Mouse (Mus musculus) gastrocnemius, adult 2 months (tissue): Measurements from ENCODE around the gene Glt1d1. TPM values are rescaled to one million over a fixed set of nuclear protein-coding genes. Genes with fewer than 3 reads are reported as not detected.
A peak's percentile ranks its signal among the peaks of the same experiment; 100 is the strongest.

ENCODE experiments used
- DNase-seq: peaks from one replicate; pipeline ENCODE4 v3.0.0; 2022
- H3K27ac ChIP-seq: fragments of 200-600 bp; 2 replicates; pipeline ENCODE4 v1.8.1; 2022; ENCODE audit warnings: mild to moderate bottlenecking
- H3K4me3 ChIP-seq: fragments of 200-600 bp; 2 replicates; pipeline ENCODE4 v1.8.1; 2022; ENCODE audit warnings: mild to moderate bottlenecking, moderate library complexity
- CTCF ChIP-seq: fragments of 200-600 bp; IDR thresholded peaks from 2 replicates; pipeline ENCODE4 v1.8.1; 2022; ENCODE audit warnings: antibody characterized with exemption, mild to moderate bottlenecking, moderate library complexity
- intact Hi-C: fragments of 180-260 bp; cut with DNase I; formaldehyde crosslinking; loops from one replicate; pipeline ENCODE4 v1.15.1; 2025
- total RNA-seq, 2 experiments: library from RNA; stranded (reverse); gene quantifications; 2 replicates each; pipeline ENCODE4 v1.2.3; 2021

Glt1d1 gene
- total RNA-seq, 2 experiments from 2014 or later = not detected

DNA sequence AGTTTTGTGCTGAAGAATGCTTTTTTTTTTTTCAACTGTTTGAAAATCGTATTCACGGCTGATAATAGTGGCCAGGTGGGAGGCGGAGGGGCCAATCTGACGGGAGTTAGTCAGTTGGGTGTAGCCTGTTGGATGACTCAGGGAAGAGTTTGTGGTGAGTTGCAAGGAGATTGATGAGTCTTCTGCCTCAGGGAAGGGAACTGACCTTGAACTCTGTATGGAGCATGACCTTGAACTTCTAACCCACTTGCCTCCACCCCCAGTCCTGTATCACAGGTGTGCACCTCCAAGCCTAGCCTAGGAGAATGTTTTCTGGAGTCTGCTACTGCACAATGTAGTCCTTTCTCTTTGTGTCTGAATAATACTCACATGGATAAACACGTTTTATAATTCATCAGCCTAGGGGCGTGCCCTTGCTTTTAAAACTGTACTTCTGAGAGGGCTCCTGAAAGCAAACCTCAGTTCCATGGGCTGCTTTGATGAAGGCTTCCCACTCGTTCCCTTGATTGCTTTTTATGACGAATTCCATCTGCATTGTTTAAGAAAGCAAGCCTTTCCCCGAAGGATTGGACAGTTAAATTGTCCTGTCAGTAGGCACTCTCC lies 56.6 kb downstream of the Glt1d1 start:
- H3K27ac ChIP-seq = no peak overlapping the region
- intact Hi-C loops = no loop called here
- H3K4me3 ChIP-seq = no peak overlapping the region
- TF ChIP-seq CTCF = no peak
- DNase-seq = no peak

DNA sequence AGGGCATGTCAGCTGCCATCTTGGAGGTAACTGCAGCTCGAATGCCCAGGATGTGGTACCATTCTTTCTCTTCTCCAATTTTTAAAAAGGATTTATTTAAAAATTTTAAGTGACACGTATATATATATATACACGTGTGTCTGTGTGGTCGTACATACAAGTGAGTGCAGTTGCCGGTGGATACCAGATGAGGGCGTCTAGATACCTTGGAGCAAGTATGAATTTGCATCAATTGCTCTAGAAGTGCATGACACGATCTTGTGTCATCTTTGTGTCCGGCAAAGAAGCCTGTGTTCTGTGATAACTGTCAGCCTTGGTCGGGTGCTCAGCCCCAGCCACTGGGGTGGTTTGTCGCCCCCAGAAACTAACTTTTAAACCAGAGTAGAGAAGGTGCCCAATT lies 59.0 kb downstream of the Glt1d1 start:
- intact Hi-C loops = no loop called here
- Histone ChIP-seq H3K4me3 (no peak overlapping the region), H3K27ac (no peak overlapping the region)
- DNase-seq = no peak
- TF ChIP-seq CTCF = no peak

DNA sequence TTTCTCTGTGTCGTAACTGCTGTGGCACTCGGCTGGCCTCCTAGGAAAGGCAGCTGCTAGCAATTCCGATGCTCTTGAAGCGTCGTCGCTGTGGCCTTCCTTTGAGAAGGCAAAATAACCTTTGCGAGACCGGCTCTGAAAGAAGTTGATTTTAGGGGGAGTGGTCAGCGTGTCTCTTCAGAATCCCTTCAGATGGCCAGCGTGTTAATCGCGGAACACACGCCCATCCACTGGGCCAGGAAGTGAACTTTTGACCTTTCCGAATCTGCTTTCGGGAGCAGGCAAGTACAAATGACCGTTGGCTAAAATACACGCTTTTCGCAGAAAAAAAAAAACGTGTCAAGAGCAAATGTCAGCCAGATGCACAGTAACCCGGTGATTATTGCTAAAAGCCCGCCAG lies 59.5 kb downstream of the Glt1d1 start:
- no peak for DNase-seq
- intact Hi-C loops = no loop called here
- no peak for TF ChIP-seq CTCF
- Histone ChIP-seq H3K27ac (no peak overlapping the region), H3K4me3 (no peak overlapping the region)

DNA sequence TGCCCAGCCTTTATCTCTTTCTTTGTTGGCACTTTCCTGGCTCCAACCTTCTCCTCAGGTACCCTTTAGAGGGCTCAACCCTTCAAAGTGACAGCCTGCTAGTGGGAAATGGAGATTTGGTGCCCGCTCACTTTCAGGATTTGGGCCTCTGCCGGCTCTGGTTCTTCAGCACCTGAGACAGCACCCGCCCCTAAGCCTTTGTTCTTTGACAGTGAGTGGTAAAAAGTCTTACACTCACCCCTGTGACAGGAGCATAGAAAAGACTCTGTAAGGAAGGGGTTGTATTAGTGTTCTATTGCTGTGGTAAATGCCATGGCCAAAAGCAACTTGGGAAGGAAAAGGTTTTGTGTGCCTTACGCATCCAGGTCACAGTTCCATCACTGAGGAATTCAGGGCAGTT lies 63.8 kb downstream of the Glt1d1 start:
- no peak for TF ChIP-seq CTCF
- intact Hi-C loops = no loop called here
- Histone ChIP-seq H3K4me3 (no peak overlapping the region), H3K27ac (no peak overlapping the region)
- no peak for DNase-seq

DNA sequence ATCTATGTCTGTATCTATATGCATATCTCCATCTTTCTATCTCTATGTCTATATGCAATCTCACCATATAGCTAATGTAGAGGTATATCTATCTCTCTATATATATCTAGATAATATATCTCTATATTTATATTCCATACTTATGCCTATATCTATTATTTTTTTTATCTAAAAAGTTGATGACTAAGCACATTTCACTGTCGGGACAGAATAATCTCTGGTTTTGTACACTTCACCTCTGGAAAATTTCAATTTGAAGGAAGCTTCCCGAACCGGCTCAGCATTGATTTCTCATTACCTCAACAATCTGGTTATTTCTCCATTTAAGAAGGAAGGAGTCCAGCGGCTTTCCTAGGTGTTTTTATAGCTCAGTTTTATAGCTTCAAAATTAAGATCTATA lies 64.5 kb downstream of the Glt1d1 start:
- H3K27ac ChIP-seq = no peak overlapping the region

DNA sequence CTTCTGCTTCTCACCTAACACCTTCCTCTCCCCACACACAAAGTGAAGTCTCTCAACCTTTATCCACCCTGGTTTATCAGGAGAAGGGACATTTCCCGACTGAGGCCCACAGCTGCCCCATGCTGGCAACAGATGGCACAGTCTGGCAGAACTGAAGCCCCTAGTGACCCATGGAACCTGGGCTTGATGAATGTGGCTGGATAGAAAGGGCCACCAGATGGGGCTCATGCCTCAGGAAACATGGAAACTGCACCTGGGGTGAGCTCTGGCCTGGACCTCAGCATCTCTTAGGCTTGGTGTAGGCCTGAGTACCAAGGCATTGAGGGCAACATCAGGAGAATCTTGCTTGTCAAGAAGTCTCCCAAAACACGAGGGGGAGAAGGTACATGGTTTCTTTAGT lies 66.5 kb downstream of the Glt1d1 start:
- Histone ChIP-seq H3K27ac (no peak overlapping the region), H3K4me3 (no peak overlapping the region)
- no peak for DNase-seq
- intact Hi-C loops = no loop called here
- no peak for TF ChIP-seq CTCF

More for the DNA sequence above, 64.5 kb downstream of the Glt1d1 start:
- intact Hi-C loops = no loop called here
- no peak for TF ChIP-seq CTCF
- no peak overlapping the region for H3K4me3 ChIP-seq
- DNase-seq = no peak

DNA sequence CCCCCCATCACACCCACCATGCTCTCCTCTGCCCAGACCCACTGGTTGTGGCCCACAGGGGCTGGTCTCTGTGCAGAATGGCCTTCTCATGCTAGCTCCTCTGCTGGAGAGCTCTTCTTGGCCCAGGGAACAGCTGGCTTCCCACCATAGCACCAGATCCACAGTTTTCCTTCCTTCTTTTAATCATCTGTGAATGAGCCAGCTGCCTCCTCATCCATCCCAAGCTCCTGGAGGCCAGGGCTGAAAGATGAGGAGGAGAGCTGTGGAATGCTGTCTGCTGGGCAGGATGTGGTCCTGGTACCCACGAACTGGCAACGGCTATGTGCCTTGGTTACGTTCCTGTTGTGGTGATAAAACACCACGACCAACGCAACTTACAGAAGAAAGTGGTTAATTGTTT lies 67.6 kb downstream of the Glt1d1 start:
- TF ChIP-seq CTCF = no peak

DNA sequence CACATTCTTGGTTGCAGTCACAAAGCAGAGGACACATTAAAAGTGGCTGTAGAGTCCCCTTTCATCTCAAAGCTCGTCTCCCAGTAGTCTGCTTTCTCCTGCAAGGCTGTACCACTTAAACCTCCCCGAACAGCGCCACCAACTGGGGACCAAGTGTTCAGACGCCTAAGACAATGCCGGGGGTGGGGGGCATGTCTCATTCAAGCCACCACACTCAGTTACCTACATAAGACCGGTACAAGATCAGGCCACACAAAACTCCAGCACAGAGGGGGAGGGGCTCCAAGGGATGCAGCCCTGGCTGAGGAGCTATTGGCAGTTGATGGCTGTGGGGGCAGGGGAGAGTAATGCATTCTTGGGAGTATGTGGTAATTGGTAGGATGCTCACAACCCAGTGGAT lies 68.1 kb downstream of the Glt1d1 start:
- Histone ChIP-seq H3K27ac (no peak overlapping the region), H3K4me3 (no peak overlapping the region)
- TF ChIP-seq CTCF = no peak
- no peak for DNase-seq
- intact Hi-C loops = no loop called here

More for the DNA sequence above, 67.6 kb downstream of the Glt1d1 start:
- no peak for DNase-seq
- intact Hi-C loops = no loop called here
- no peak overlapping the region for H3K27ac ChIP-seq
- H3K4me3 ChIP-seq = no peak overlapping the region

DNA sequence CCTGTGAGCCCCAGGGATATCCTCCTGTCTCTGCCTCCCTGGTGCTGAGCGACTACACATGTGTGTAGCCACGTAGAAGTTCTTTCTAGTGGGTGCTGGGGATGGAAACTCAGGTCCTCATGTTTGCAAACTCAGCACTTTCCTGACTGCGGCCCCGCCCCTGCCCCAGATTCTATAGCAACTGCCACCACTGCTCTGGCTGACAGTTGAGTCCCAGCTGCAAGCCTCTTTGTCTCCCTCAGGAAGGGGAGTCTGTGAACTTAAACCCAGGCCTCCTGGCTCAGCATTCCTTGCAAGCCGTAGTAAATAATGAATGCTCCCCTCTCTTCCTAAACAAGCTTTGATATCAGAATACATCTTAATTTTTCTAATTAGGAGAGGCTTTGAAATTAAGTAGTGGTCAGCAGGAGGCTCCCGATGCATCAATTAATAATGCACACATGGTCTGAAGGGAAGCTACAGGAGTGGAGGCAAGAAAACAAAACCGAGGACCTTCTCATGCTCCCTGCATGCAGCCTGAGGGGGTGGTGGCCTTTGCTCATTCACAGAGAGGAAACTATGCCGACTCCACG lies 71.6 kb downstream of the Glt1d1 start:
- intact Hi-C loops = no loop called here

DNA sequence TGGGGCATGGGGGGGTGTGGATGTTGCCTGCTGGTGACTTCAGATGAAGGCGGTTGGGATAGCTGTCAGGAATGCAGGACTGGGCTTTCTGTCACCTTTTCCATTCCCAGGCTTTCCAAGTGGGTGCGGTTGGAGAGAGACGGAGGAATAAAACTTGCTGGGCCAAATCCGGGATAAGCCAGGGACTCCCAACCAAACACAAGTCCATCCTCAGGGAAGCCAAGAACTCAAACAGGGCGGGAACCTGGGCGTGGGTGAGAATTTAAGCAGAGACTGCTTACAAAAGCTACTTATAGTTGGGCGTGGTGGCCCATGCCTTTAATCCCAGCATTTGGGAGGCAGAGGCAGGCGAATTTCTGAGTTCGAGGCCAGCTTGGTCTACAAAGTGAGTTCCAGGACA lies 73.2 kb downstream of the Glt1d1 start:
- intact Hi-C loops = no loop called here
- no peak overlapping the region for H3K4me3 ChIP-seq
- no peak for TF ChIP-seq CTCF
- H3K27ac ChIP-seq = no peak overlapping the region
- no peak for DNase-seq

More for the DNA sequence above, 71.6 kb downstream of the Glt1d1 start:
- TF ChIP-seq CTCF = no peak
- Histone ChIP-seq H3K4me3 (no peak overlapping the region), H3K27ac (no peak overlapping the region)
- no peak for DNase-seq

DNA sequence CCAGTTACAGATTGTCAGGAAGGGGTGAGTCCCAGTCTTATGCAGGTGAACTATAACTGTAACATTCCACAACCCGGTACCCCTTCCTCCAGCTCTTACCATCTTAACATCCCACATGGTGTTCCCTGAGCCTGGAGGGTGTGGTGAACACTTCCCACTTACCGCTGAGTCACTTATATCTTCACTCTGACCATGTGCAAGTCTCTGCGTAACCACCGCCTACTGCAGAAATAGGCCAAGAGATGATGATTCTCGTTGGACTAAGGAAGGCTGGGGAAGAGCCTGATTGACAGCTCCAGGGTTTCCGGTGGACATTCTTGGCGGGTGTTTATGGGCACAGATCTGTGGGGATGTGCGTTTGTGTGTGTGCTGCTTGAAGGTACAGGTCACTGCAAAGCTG lies 73.9 kb downstream of the Glt1d1 start:
- Histone ChIP-seq H3K27ac (no peak overlapping the region), H3K4me3 (no peak overlapping the region)
- DNase-seq = no peak
- TF ChIP-seq CTCF = no peak
- intact Hi-C loops = no loop called here

DNA sequence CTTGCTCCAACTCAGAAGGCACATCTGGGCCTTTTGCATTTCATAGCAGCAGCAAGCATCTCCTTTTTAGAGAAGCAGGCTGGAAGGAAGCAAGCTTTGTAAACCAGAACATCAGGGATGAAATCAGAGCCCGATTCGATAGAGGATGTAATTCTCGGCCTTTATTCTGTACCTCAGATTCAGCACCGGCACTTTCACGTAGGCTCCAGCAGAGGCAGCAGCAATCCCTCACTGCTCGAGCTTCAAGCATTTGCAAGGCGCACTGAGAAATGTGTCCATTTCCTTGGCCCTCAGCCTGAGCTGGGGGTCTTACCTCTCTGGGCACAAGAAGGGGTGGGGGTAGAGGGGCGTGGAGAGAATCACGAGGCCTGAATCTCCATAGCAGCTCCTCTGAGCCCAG lies 76.1 kb downstream of the Glt1d1 start:
- no peak for DNase-seq
- no peak for TF ChIP-seq CTCF
- intact Hi-C loops = no loop called here
- Histone ChIP-seq H3K27ac (no peak overlapping the region), H3K4me3 (no peak overlapping the region)

DNA sequence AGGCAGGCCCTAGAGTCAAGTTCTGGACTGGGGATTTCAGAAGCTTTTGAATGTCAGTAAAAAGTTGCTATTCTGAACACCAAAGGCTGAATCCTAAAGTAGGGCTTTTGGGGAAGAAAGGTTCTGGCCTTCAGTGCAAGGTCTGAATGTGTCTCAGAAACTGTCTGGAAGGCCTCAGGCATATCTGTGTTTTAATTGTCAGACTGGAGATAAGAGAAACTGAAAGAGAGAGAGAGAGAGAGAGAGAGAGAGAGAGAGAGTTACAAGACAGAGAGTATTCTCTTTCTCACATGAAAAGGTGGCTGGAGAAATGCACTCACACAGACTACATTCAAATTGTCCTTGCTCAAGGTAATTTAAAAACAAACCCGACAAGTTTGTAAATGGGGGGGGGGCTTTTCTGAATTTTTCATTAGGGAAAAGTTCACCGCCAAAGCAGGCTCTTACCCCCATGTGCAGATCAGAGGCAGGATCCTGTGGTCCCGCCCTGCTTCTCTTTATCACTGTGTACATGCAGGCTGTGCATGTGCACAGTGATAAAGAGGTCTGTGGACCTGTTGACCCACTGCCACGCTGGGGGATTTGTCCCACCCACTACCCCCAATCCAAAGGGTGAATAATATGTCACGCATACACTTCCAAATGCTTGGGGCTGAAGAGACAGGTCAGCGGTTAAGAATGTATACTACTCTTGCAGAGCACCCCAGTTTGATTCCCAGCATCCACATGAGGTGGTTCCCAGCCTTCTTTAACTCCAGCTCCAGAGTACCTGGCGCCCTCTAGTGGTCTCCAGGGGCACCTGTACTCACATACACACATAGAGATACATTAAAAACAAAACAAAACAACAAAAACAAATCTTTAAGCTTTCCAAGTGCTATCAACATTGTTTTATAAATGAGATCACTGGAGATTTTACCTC lies 83.0 kb downstream of the Glt1d1 start:
- Histone ChIP-seq H3K27ac (no peak overlapping the region), H3K4me3 (no peak overlapping the region)
- TF ChIP-seq CTCF = peak; percentile 2; the same call in 1 of the 2 replicates
- intact Hi-C loops = no loop called here
- DNase-seq = no peak
